Mouse (Mus musculus) lung, adult 2 months (tissue): ENCODE measurements around the gene Gm10392. TPM values are rescaled to one million over a fixed set of nuclear protein-coding genes. Genes with fewer than 3 reads are reported as not detected.
A peak's percentile ranks its signal among the peaks of the same experiment; 100 is the strongest.

Experiments
- DNase-seq: peaks from one replicate; pipeline ENCODE4 v3.0.0; 2022
- H3K4me1 ChIP-seq: fragments of 200-500 bp; 2 replicates; pipeline ENCODE4 v1.6.1; 2011; ENCODE audit warnings: low read length; ENCODE audit not compliant: control insufficient read depth, insufficient read depth
- H3K4me3 ChIP-seq: fragments of 200-500 bp; replicated peaks from 2 replicates; pipeline ENCODE3; 2011; ENCODE audit warnings: low read depth, mild to moderate bottlenecking, control low read depth, low read length; ENCODE audit errors: extremely low read depth
- CTCF ChIP-seq: fragments of 200-500 bp; IDR thresholded peaks from 2 replicates; pipeline ENCODE4 v1.5.1; 2011; ENCODE audit warnings: mild to moderate bottlenecking, low read length, control low read depth; ENCODE audit not compliant: insufficient read depth
- POLR2A ChIP-seq: fragments of 200-500 bp; IDR thresholded peaks from 2 replicates; pipeline ENCODE4 v1.6.1; 2011; ENCODE audit warnings: low read depth, mild to moderate bottlenecking, control low read depth, low read length, borderline replicate concordance; ENCODE audit errors: extremely low read depth
- WGBS: fragments of 180-500 bp; shearing (Covaris S2); methylation state at CpG from one replicate; pipeline ENCODE4 v1.1.7; 2018; 5-methylcytosine and 5-hydroxymethylcytosine counted together
- polyA plus RNA-seq: library from polyadenylated mRNA; depleted of rRNA; stranded (reverse); fragments of >200 nt; gene quantifications from 2 replicates; pipeline ENCODE4 v1.2.3, GENCODE M21; 2012

Gm10392 gene
- polyA plus RNA-seq, 1 experiment: 0.08 TPM

DNA sequence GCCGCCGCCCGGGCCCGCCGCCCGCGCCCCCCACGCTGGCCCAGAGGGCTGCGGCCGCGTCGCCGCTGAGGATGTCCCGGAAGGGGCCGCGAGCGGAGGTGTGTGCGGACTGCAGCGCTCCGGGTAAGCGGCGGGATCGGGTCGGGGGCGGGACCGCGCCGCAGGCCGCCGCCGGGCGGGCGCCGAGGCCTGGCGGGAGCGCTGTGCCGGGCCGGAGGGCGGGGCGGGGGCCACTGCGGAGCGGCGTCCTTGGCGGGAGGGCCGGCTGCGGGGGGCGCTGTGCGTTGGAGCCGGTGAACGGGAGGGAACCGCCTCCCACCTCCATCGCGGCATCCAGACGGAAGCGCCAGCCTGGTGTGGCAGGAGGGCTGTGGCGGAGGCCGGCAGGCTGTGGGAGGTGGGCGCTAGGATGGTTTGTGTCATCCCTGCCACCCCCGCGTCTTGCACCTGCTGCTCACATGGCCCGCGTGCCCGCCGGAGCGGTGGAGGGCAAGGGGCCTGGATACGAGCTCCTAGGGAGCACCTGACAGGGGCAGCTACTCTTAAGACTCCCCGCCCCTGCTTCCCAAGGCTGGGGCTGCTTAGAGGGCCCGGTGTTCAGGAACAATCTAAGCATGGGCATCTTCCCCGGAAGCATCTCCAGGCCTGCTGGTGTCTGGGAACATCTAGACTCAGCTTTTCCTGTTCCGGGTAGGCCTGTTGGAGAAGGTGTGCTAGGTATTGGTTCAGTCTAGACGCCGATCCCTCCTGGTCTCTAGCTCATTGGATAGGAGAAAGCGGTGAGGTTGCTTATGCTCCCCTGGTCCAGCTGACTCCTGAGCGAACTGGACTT lies 25.3 kb downstream of the Gm10392 start, which contains the start of gene Git1:
Gene Git1, plus strand, starts transcription at position 51 of the 832 bp plus-strand sequence.
- peak within 1 kb of the TSS; percentile 81 for H3K4me3 ChIP-seq
- TF ChIP-seq POLR2A: 0 out of 2 replicates have a peak, but pooled peaks have one; percentile 30
- TF ChIP-seq CTCF: no peak
- peak; percentile 51 for DNase-seq
- 4% methylated on average over 52 of the region's 74 CpGs for WGBS
- H3K4me1 ChIP-seq: peaks cover 54% of the 10 kb centered on the region

DNA sequence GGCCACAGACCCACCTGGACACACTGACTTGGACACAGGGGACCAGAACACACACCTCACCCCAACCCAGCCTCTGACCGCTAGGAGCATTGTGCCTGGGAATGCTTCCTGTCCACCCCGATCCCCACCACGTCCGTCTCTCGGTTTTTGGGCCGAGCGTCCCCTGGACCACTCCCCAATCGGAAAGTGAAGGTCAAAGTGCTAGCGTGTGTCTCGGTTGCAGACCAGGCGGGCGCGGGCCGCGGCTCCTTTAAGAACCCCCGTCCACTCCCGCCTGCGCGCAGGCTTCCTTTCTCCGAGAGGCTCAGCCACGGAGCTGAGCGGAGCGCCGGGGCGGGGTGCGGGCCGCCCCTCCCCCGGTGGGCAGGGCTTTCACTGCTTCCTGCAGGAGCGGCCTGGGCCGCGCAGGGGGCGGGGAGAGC lies 26.1 kb downstream of the Gm10392 start:
- peak; percentile 85 for DNase-seq
- Histone ChIP-seq H3K4me3 (peak overlapping the region; percentile 81), H3K4me1 (peaks cover 49% of the 10 kb centered on the region)
- WGBS: 1% methylated on average over 31 of the region's 32 CpGs
- TF ChIP-seq CTCF (0 out of 2 replicates have a peak, but pooled peaks have one; percentile 24), POLR2A (no peak)

DNA sequence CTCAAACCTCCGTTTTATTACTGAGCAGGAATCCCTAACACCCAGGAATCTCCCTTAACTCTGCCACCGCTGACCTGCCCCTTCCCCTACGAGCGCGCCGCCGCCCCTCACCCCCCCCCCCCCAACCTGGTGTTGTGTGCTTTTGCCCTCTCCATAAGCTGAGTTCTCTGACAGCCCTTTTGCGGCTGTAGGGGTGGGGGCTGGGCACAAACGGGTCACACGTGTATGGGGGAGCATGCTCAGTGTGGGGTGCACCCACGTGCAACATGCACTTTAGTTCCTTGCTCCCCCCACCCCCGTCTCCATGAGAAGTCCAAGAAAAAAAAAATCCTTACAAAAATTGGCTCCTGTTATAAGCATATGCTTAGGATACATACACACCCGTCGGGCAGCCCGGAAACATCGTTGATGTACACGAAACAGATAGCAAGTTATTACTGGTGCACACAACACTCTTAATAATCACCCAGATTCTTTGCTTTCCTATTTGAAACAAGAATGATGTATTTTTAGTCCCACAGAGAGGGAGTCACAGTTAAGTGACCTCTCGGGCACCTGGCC lies 26.6 kb downstream of the Gm10392 start:
- TF ChIP-seq CTCF (no peak), POLR2A (no peak)
- DNase-seq: no peak
- WGBS: 0% methylated on average over 18 of the region's 18 CpGs
- peaks cover 45% of the 10 kb centered on the region for H3K4me1 ChIP-seq
- H3K4me3 ChIP-seq: peak overlapping the region; percentile 81

DNA sequence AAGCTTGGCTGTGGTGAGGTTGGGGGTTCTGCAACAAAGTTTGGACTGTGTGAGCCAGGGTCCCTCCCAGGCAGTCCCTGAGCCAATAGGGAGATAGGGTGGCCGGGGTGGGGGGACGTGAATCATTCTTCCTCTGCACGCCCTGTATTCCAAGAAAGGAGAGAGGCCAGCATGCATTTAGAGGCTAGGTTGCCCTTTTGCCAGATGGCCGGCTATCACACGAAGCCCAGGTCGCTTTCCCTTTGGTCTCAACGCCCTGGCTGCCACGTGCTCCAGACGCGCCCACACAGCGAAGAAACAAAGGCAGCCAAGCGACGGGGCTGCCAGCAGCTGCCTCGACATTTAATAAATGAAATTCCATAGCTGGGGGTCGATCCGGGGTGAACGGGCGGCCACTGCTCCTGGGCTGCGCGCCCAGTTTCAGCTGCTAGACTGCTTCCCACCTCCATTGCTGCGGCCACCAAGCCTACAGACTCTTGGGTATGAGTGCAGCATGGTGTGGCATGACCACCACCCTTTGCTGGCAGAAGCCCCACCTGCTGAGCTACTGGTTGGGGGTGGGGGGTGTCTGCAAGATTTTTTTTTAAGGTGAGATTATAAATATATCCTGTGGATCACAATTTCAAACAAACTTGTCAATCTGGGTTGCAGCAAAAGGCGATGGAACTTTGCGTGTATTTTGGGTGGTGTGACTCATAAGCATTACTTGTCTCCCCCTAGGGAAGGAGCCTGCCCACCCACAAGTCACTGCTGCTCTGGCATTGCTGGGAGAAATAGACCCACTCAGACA lies 27.3 kb downstream of the Gm10392 start:
- Histone ChIP-seq H3K4me1 (peaks cover 39% of the 10 kb centered on the region), H3K4me3 (peak overlapping the region; percentile 15)
- under 1% methylated on average over 23 of the region's 23 CpGs for WGBS
- DNase-seq: no peak
- TF ChIP-seq POLR2A: no peak
- TF ChIP-seq CTCF: no peak

DNA sequence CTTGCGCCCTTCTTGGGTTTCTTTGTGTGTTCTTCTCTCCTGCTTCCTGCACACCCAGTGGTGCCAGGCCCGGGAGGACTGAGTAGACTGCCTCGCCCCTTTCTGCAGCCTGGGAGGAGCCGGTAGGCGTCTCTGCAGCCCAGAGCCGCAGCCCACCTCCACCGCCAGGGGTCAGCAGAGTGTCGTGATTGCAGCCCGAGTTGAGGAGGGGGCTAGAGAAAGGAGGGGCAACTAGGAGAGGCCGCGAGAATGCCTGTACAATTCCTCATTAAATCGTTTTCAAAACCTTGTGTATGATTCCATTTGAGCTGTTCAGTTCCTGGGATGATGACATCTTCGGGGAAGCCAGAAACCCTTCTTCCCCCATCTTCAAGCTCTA lies 27.9 kb downstream of the Gm10392 start:
- Histone ChIP-seq H3K4me1 (peaks cover 36% of the 10 kb centered on the region), H3K4me3 (peak overlapping the region; percentile 7)
- DNase-seq: peak; percentile 89
- under 1% methylated on average over 13 of the region's 13 CpGs for WGBS
- TF ChIP-seq POLR2A (0 out of 2 replicates have a peak, but pooled peaks have one; percentile 20), CTCF (peak; percentile 69)

DNA sequence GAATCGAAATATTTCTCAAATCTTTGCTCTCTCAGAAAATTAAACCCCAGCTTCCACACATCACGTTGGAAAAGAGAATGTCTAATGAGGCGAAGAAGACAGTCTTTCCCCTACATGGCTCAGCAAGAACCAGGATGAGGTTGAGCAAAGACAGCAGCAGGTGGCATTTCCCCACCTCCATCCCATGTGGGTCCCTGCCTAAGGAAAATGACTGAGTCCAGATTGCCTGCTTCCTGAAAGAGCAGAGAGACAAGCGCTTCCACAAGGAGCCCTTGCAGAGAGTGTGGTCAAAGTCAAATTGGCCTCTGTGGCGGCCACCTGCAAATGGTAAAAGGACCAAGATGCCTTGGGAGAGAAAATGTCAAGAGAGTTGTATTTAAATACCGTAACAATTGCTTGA lies 28.5 kb downstream of the Gm10392 start:
- WGBS: 75% methylated on average over 6 of the region's 6 CpGs
- no peak for DNase-seq
- H3K4me1 ChIP-seq: peaks cover 32% of the 10 kb centered on the region
- TF ChIP-seq POLR2A (no peak), CTCF (no peak)
- no peak overlapping the region for H3K4me3 ChIP-seq

DNA sequence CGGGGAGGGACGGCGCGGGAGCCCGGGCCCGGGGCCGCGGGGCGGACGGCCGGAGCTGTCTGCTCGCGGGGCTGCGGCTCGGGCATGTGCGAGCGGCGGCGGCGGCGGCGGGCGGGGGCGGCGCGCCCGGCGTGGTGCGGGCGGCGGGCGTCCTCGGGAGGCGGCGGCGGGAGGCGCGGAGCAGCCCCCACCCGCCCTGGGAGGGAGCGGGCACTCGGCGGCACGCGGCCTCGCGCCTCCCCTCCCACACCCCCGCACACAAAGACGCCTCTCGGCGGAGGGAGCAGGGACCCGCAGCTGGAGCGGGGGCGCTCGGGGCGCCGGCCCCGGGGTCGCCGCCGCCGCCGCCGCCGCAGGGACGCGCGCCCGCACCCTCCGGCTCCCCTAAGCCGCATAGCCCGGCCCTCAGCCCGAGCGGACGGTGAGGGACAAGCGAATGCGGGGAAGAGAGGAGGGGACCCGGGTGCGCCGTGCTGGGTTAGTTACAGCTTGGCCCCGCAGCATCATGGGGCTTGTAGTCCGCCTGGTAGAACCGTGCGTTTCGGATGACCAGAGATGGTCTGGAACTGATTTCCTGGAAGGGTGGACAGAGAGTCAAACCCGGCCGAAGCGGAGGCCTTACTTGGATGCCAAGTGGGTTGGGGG lies 29.3 kb downstream of the Gm10392 start, which contains the start of gene Ankrd13b:
Gene Ankrd13b, minus strand, starts transcription at position 88 of the 645 bp plus-strand sequence.
- WGBS: 5% methylated on average over 61 of the region's 87 CpGs
- peak within 1 kb of the TSS; percentile 79 for H3K4me3 ChIP-seq
- DNase-seq: peak; percentile 64
- H3K4me1 ChIP-seq: peaks cover 30% of the 10 kb centered on the region
- TF ChIP-seq CTCF (no peak), POLR2A (no peak)

DNA sequence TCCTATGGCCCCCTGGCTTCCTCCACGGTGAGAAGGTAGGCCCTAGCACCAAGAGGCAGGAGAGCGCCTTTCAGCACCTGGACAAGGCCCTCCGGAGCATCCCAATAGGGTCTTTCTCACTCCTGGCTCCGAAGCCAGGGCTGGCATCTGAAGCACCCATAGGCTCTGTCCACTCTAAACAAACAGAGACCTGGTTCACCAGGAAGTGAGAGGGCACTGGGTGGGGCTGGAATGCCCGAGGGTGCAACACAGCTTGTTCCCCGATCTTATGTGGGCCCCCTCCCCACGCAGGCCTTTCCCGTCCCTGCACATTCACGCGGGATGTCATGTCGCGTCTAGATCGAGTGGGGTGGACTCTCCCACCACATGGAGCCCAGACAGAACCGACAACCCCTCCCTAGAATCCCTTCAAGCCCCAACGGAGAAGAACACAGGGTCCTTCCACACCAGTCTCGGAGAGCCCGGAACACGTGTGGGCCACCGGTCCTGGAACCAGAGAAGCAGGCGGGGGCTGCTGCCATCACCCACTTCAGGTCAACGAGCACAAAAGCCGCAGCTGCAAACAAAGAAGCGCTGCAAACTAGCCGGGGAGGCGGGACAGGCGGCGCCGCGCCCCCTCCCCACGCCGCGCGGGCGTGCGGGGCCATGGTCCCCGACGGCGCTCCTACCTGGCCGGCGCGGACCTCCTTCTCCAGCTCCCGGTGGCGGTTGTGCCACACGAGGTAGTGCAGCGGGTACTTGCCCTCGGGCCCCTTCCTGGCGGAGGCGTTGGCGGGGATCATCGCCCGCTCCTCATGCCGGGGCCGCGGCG lies 30.0 kb downstream of the Gm10392 start:
- H3K4me1 ChIP-seq: peaks cover 26% of the 10 kb centered on the region
- peak overlapping the region; percentile 54 for H3K4me3 ChIP-seq
- no peak for DNase-seq
- no peak for TF ChIP-seq CTCF
- TF ChIP-seq POLR2A: no peak
- 6% methylated on average over 55 of the region's 55 CpGs for WGBS
